Mouse (Mus musculus): ENCODE measurements around the gene Nes. TPM values are rescaled to one million over a fixed set of nuclear protein-coding genes. Genes with fewer than 3 reads are reported as not detected.

Nes gene
- polyA plus RNA-seq, 1 experiment: 44.3 TPM

- DNase-seq (ENCODE audit: low read depth): peak; percentile 74
- TF ChIP-seq POLR2A (IDR thresholded peaks at IDR 0.05; ENCODE audit: borderline replicate concordance, extremely low read depth, insufficient read depth, insufficient read length, poor library complexity, severe bottlenecking): no peak
- no peak for TF ChIP-seq CTCF (IDR thresholded peaks at IDR 0.05; ENCODE audit: borderline replicate concordance, extremely low read depth, insufficient read depth, insufficient read length)
These were observed 14.8 kb downstream of the Nes start for GRCm38 (mm10) chr3:87985505-87986320.

- DNase-seq (ENCODE audit: low read depth): peak; percentile 98
- TF ChIP-seq CTCF (IDR thresholded peaks at IDR 0.05; ENCODE audit: borderline replicate concordance, extremely low read depth, insufficient read depth, insufficient read length) (peak; percentile 98), POLR2A (IDR thresholded peaks at IDR 0.05; ENCODE audit: borderline replicate concordance, extremely low read depth, insufficient read depth, insufficient read length, poor library complexity, severe bottlenecking) (no peak)
These were observed 16.0 kb downstream of the Nes start for GRCm38 (mm10) chr3:87986868-87987267.

DNA sequence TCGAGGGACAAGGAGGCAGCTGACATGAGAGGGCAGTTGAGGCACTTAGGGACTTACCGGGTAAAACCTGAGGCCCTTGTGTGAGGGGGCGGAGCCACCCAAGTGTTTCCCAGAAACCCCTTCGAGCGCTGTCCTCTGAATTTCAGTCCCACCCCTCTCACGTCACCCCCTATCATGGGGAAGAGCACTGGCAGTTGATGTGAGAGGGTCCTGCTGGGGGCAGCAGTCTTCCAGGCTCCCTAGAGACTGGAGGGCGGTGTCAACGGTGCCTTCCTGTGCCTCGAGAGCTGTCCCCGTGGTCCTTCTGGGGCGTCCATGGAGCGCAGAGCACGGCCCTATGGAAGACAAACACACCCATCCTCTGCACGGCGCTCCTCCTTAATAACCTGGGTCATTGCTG lies 16.8 kb downstream of the Nes start:
- peak; percentile 96 for DNase-seq (ENCODE audit: low read depth)
- TF ChIP-seq POLR2A (IDR thresholded peaks at IDR 0.05; ENCODE audit: borderline replicate concordance, extremely low read depth, insufficient read depth, insufficient read length, poor library complexity, severe bottlenecking) (peak; percentile 68; the same call in 1 of the 2 replicates), CTCF (IDR thresholded peaks at IDR 0.05; ENCODE audit: borderline replicate concordance, extremely low read depth, insufficient read depth, insufficient read length) (no peak)

- peak; percentile 59 for DNase-seq (ENCODE audit: low read depth)
These were observed 17.2 kb downstream of the Nes start for GRCm38 (mm10) chr3:87988068-87988467.

DNA sequence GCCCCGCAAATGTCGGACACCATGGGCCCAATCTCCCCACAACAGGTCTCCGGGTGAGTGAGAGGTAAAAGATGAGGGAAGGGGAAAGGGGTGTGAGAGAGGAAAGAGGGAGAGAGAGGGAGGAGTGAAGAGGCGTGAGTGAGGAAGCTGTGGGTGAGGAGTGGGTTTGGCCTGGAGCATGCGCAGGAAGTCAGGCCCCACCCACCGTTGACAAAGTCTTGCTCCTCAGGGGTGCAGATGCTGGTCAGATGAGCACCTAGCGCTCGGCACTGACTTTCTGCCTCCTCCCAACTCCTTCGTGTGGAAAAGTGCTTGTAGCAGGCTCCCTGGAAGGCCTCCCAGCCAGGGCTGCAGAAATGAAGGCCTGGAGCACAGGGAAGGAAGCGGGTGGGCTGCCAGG lies 19.1 kb downstream of the Nes start:
- TF ChIP-seq CTCF (IDR thresholded peaks at IDR 0.05; ENCODE audit: borderline replicate concordance, extremely low read depth, insufficient read depth, insufficient read length): no peak
- no peak for TF ChIP-seq POLR2A (IDR thresholded peaks at IDR 0.05; ENCODE audit: borderline replicate concordance, extremely low read depth, insufficient read depth, insufficient read length, poor library complexity, severe bottlenecking)
- no peak for DNase-seq (ENCODE audit: low read depth)

More at GRCm38 (mm10) chr3:87988068-87988467, 17.2 kb downstream of the Nes start:
- TF ChIP-seq POLR2A (IDR thresholded peaks at IDR 0.05; ENCODE audit: borderline replicate concordance, extremely low read depth, insufficient read depth, insufficient read length, poor library complexity, severe bottlenecking) (no peak), CTCF (IDR thresholded peaks at IDR 0.05; ENCODE audit: borderline replicate concordance, extremely low read depth, insufficient read depth, insufficient read length) (peak; percentile 16; the same call in 1 of the 2 replicates)

DNA sequence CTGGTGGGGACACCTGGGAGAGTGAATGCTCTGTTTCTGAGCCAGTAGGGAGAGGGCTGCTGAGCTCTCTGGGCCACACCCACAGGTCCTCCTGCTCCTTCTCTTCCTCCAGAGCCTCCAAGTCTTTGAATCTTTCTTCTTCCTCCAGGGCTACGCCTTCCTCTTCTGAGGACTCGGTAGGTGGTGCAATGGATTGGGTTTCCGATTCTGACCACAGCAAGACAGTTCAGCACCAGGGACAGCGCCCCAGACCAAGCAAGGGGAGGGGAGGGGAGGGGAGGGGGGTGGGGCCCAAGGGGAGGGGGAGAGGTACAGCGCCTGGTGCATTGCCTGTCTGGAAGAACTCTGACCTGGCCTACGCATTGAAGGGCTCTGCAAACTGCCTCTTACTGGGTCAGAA lies 22.6 kb downstream of the Nes start:
- DNase-seq (ENCODE audit: low read depth): no peak
- TF ChIP-seq CTCF (IDR thresholded peaks at IDR 0.05; ENCODE audit: borderline replicate concordance, extremely low read depth, insufficient read depth, insufficient read length): no peak
- no peak for TF ChIP-seq POLR2A (IDR thresholded peaks at IDR 0.05; ENCODE audit: borderline replicate concordance, extremely low read depth, insufficient read depth, insufficient read length, poor library complexity, severe bottlenecking)

DNA sequence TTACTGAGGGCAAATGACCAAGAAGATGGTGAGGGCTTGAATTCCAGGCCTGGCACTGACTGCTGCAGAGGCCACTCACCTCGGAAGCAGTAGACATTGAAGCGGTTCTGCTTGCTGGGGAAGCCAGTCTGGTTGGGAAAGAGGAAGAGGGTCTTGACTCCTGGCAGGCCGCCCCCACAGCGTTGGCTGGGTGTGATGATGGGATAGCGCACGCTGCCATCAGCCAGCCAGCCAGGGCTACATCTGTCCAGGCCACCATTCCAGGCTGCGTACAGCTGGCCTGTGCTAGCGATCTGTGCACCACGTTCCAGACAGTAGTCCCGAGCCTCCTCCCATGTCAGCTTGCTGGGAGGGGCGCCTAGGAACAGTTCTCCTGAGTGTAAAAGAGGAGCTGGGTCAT lies 24.5 kb downstream of the Nes start:
- TF ChIP-seq POLR2A (IDR thresholded peaks at IDR 0.05; ENCODE audit: borderline replicate concordance, extremely low read depth, insufficient read depth, insufficient read length, poor library complexity, severe bottlenecking) (no peak), CTCF (IDR thresholded peaks at IDR 0.05; ENCODE audit: borderline replicate concordance, extremely low read depth, insufficient read depth, insufficient read length) (no peak)

DNA sequence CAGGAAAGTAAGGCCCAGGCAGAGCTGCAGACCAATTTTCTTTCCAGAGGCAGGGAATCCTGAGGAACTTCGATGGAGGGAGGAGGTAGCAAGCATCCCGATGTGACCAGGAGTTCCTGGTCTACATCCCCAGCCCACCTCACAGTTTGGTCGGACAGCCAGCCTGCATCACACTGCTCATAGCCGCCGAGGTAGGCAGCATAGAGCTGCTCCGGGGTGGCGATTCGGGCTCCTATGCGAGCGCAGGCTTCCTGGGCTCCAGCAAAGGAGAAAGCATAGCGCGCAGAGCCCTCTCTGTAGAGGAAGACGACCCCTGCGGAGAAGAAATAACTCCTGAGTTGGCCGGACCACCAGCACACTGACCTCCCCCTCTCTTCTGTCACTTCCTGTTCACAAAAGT lies 25.5 kb downstream of the Nes start:
- DNase-seq (ENCODE audit: low read depth): no peak
- TF ChIP-seq CTCF (IDR thresholded peaks at IDR 0.05; ENCODE audit: borderline replicate concordance, extremely low read depth, insufficient read depth, insufficient read length): no peak
- TF ChIP-seq POLR2A (IDR thresholded peaks at IDR 0.05; ENCODE audit: borderline replicate concordance, extremely low read depth, insufficient read depth, insufficient read length, poor library complexity, severe bottlenecking): no peak

More for the DNA sequence above, 24.5 kb downstream of the Nes start:
- no peak for DNase-seq (ENCODE audit: low read depth)

DNA sequence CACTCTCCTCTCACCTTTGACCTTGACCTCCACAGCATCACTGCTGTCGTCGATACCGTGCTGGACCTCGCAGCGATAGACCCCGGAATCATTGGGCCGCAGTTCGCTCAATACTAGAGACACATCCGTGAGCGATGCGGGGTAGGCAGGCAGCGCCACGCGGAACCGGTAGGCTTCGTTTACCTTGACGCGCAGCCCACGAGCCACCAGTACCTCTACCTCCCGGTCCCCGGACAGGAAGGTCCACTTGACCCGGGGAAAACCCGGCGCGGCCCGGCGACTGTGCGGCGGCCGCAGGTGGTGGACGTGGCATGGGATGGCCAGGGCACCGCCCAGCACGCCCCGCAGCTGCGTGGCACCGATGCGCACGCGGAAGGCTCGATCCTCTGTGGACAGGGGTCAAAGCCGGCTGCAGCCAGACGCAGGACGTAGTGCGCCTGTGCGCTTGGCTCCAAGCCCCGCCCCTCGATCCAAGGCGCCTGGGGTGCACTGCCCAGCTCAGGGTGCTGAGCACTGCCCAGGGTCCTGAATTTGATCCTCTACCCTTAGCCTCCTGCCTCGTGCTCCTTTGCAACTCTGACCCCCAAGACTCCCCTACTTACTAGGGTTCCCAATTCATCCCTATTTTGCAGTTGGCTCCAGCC lies 26.2 kb downstream of the Nes start:
- TF ChIP-seq CTCF (IDR thresholded peaks at IDR 0.05; ENCODE audit: borderline replicate concordance, extremely low read depth, insufficient read depth, insufficient read length): no peak

GRCm38 (mm10) chr3:87998747-87999146 lies 27.9 kb downstream of the Nes start:
- peak; percentile 88 for DNase-seq (ENCODE audit: low read depth)
- TF ChIP-seq POLR2A (IDR thresholded peaks at IDR 0.05; ENCODE audit: borderline replicate concordance, extremely low read depth, insufficient read depth, insufficient read length, poor library complexity, severe bottlenecking) (no peak), CTCF (IDR thresholded peaks at IDR 0.05; ENCODE audit: borderline replicate concordance, extremely low read depth, insufficient read depth, insufficient read length) (no peak)

More for the DNA sequence above, 26.2 kb downstream of the Nes start:
- no peak for DNase-seq (ENCODE audit: low read depth)

DNA sequence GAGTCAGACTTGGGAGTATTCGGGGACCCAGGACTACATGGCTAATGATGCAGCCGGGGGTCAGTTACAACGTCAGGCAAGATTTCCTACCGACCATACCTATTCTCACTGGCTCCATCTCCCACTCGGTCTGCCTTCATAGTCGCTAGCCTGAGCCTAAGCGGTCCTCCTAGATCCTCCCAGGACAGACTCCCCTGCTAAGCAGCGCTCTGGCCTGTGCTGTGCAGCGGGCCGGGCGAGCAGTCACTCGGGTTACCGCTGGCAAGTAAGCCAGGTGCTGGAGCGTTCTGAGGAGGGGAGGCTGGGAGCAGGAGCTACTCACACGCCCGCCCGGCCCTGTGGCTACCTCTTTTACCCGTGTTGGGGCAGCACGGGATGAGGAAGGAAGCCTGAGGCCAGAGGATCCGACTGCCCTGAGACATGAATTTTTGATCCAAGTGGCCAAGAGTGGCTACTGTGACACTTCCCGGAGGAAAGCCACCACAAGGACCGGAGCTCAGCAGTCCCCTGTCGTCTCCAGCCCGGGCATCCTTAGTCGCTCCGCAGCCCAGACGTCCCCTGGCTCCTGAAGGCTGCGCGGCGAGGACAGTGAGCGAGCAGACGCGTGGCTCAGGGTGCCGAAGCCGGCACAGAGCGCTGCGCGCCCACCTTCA lies 28.5 kb downstream of the Nes start:
- no peak for DNase-seq (ENCODE audit: low read depth)
- no peak for TF ChIP-seq CTCF (IDR thresholded peaks at IDR 0.05; ENCODE audit: borderline replicate concordance, extremely low read depth, insufficient read depth, insufficient read length)
- TF ChIP-seq POLR2A (IDR thresholded peaks at IDR 0.05; ENCODE audit: borderline replicate concordance, extremely low read depth, insufficient read depth, insufficient read length, poor library complexity, severe bottlenecking): no peak

All from brain, embryonic 14.5 days (tissue).